Mouse (Mus musculus) cortical plate, adult 2 months (tissue): Measurements from ENCODE around the gene Mxd4.

Experiments
- CTCF ChIP-seq: fragments of 200-500 bp; IDR thresholded peaks from 2 replicates; pipeline ENCODE4 v1.5.1; 2011; ENCODE audit warnings: mild to moderate bottlenecking, control low read depth, low read length; ENCODE audit not compliant: insufficient read depth; ENCODE audit errors: extremely low read depth
- POLR2A ChIP-seq: fragments of 200-500 bp; IDR thresholded peaks from 2 replicates; pipeline ENCODE4 v1.6.1; 2011; ENCODE audit warnings: mild to moderate bottlenecking, low read length, control low read depth; ENCODE audit not compliant: insufficient read depth; ENCODE audit errors: extremely low read depth

DNA sequence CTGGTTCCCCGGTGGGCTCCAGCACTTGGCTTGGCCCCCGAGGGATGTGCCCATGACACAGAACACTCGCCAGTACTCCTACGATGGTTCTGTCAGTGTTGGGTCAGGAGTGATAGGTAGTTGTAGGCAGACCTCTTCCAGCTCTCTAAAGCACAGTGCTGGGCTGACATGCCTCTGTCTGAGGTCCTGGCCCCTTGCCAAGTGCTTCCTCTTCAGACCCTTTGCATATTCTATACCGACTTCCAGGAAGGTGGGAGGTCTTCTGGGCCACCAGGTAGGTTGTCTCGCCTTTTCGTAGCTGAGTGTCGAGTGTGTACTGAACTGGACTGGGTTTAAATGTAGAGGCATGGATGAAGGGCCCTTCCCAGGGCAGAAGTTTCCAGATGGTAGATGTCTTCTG is 26.1 kb upstream of the Mxd4 start:
- TF ChIP-seq POLR2A (no peak), CTCF (no peak)
